Mouse (Mus musculus) MEL (cell line): ENCODE measurements around the gene Sept5. TPM values are rescaled to one million over a fixed set of nuclear protein-coding genes. Genes with fewer than 3 reads are reported as not detected.
A peak's percentile ranks its signal among the peaks of the same experiment; 100 is the strongest.

Experiments used
- DNase-seq: peaks from one replicate; pipeline ENCODE4 v3.0.0; 2011; ENCODE audit warnings: low read depth, low spot score
- H3K27ac ChIP-seq: 2 replicates; pipeline ENCODE4 v1.5.1; 2012; ENCODE audit warnings: low read depth, mild to moderate bottlenecking, control low read depth, low read length, moderate library complexity; ENCODE audit not compliant: control insufficient read depth
- H3K27me3 ChIP-seq, 2 experiments: fragments of 150-350 bp in 1 of 2; sonication (generic) in 1 of 2; 2 replicates each; pipeline ENCODE4 v1.6.1; 2012; ENCODE audit warnings: low read length in 2 of 2, mild to moderate bottlenecking in 2 of 2, improper control_type of control experiment in 1 of 2, moderate library complexity in 1 of 2; ENCODE audit not compliant: insufficient read depth in 2 of 2, control insufficient read depth in 1 of 2
- H3K36me3 ChIP-seq, 2 experiments: 2 replicates each; pipeline ENCODE4 v1.6.1; 2012 to 2014; ENCODE audit warnings: low read length in 2 of 2, improper control_type of control experiment in 1 of 2, inconsistent platforms in 1 of 2, mild to moderate bottlenecking in 1 of 2; ENCODE audit not compliant: insufficient read depth in 2 of 2, control insufficient read depth in 1 of 2
- H3K4me1 ChIP-seq, 2 experiments: fragments of 150-350 bp in 1 of 2; sonication (generic) in 1 of 2; 2 replicates each; pipeline ENCODE4 v1.6.1; 2012; ENCODE audit warnings: low read length in 2 of 2, improper control_type of control experiment in 1 of 2, mild to moderate bottlenecking in 1 of 2; ENCODE audit not compliant: insufficient read depth in 2 of 2, control insufficient read depth in 1 of 2
- H3K4me3 ChIP-seq, 2 experiments: fragments of 150-350 bp in 1 of 2; sonication (generic) in 1 of 2; 2 replicates each; pipeline ENCODE4 v1.5.1; 2012; ENCODE audit warnings: low read depth in 2 of 2, low read length in 2 of 2, mild to moderate bottlenecking in 2 of 2, moderate library complexity in 2 of 2, control low read depth in 1 of 2, improper control_type of control experiment in 1 of 2; ENCODE audit not compliant: control insufficient read depth in 1 of 2, insufficient read depth in 1 of 2
- H3K79me2 ChIP-seq: 2 replicates; pipeline ENCODE4 v1.6.1; 2012; ENCODE audit warnings: mild to moderate bottlenecking, low read length, moderate library complexity; ENCODE audit not compliant: control insufficient read depth, poor library complexity, insufficient read depth
- H3K9ac ChIP-seq: 2 replicates; pipeline ENCODE4 v1.6.1; 2012; ENCODE audit warnings: low read depth, mild to moderate bottlenecking, control low read depth, low read length, moderate library complexity; ENCODE audit not compliant: control insufficient read depth, poor library complexity, severe bottlenecking
- H3K9me3 ChIP-seq: fragments of 150-350 bp; sonication (generic); replicated peaks from 2 replicates; pipeline ENCODE4 v1.6.1; 2012; ENCODE audit warnings: mild to moderate bottlenecking, low read length, improper control_type of control experiment, moderate library complexity; ENCODE audit not compliant: insufficient read depth
- BHLHE40 ChIP-seq: IDR thresholded peaks from 2 replicates; pipeline ENCODE4 v1.6.1; 2012; ENCODE audit warnings: low read depth, mild to moderate bottlenecking, inconsistent platforms, low read length, improper control_type of control experiment, borderline replicate concordance
- CHD2 ChIP-seq: IDR thresholded peaks from 2 replicates; pipeline ENCODE4 v1.6.1; 2011; ENCODE audit warnings: low read length, improper control_type of control experiment
- CTCF ChIP-seq, 3 experiments: IDR thresholded peaks in 2 of 3; conservative IDR thresholded peaks in 1 of 3; 2 replicates each; pipeline ENCODE4 v1.5.1; 2011 to 2012; ENCODE audit warnings: low read length in 3 of 3, low read depth in 2 of 3, mild to moderate bottlenecking in 2 of 3, improper control_type of control experiment in 1 of 3, inconsistent platforms in 1 of 3, mixed read lengths in 1 of 3, moderate library complexity in 1 of 3; ENCODE audit not compliant: control insufficient read depth in 1 of 3, insufficient read depth in 1 of 3, poor library complexity in 1 of 3, severe bottlenecking in 1 of 3
- E2F4 ChIP-seq: IDR thresholded peaks from 2 replicates; pipeline ENCODE4 v1.6.1; 2011; ENCODE audit warnings: low read depth, low read length, improper control_type of control experiment, borderline replicate concordance
- ELF1 ChIP-seq: IDR thresholded peaks from 2 replicates; pipeline ENCODE4 v1.6.1; 2014; ENCODE audit warnings: low read depth, mild to moderate bottlenecking, inconsistent platforms, low read length, improper control_type of control experiment, moderate library complexity
- GABPA ChIP-seq: IDR thresholded peaks from 2 replicates; pipeline ENCODE4 v1.6.1; 2012; ENCODE audit warnings: low read depth, mild to moderate bottlenecking, inconsistent platforms, low read length, improper control_type of control experiment, moderate library complexity
- GATA1 ChIP-seq: IDR thresholded peaks from 2 replicates; pipeline ENCODE4 v1.6.1; 2011; ENCODE audit warnings: low read depth, low read length, improper control_type of control experiment
- KAT2A ChIP-seq: conservative IDR thresholded peaks from 2 replicates; pipeline ENCODE4 v1.6.1; 2012; ENCODE audit warnings: low read depth, low read length, improper control_type of control experiment, inconsistent platforms
- MAFK ChIP-seq: IDR thresholded peaks from 2 replicates; pipeline ENCODE4 v1.6.1; 2011; ENCODE audit warnings: low read depth, mild to moderate bottlenecking, low read length, improper control_type of control experiment, borderline replicate concordance
- MAX ChIP-seq: IDR thresholded peaks from 2 replicates; pipeline ENCODE4 v1.6.1; 2011; ENCODE audit warnings: low read length, improper control_type of control experiment
- MEF2A ChIP-seq: IDR thresholded peaks from 2 replicates; pipeline ENCODE4 v1.6.1; 2014; ENCODE audit warnings: low read depth, mild to moderate bottlenecking, inconsistent platforms, low read length, improper control_type of control experiment; ENCODE audit not compliant: poor library complexity, insufficient replicate concordance, severe bottlenecking; ENCODE audit errors: extremely low read depth
- MXI1 ChIP-seq: IDR thresholded peaks from 2 replicates; pipeline ENCODE4 v1.6.1; 2011; ENCODE audit warnings: mild to moderate bottlenecking, low read depth, low read length, improper control_type of control experiment
- MYB ChIP-seq: IDR thresholded peaks from 2 replicates; pipeline ENCODE4 v1.6.1; 2011; ENCODE audit warnings: mild to moderate bottlenecking, low read depth, low read length, improper control_type of control experiment
- NELFE ChIP-seq: IDR thresholded peaks from 2 replicates; pipeline ENCODE4 v1.6.1; 2011; ENCODE audit warnings: low read depth, low read length, improper control_type of control experiment
- NRF1 ChIP-seq: IDR thresholded peaks from 2 replicates; pipeline ENCODE4 v1.6.1; 2014; ENCODE audit warnings: low read depth, mild to moderate bottlenecking, inconsistent platforms, low read length, improper control_type of control experiment, moderate library complexity; ENCODE audit not compliant: poor library complexity, insufficient read depth, severe bottlenecking
- POLR2A ChIP-seq, 2 experiments: IDR thresholded peaks; 2 replicates each; pipeline ENCODE4 v1.6.1; 2011 to 2012; ENCODE audit warnings: low read length in 2 of 2, mild to moderate bottlenecking in 2 of 2, control low read depth in 1 of 2, improper control_type of control experiment in 1 of 2, low read depth in 1 of 2, moderate library complexity in 1 of 2; ENCODE audit not compliant: control insufficient read depth in 1 of 2, insufficient read depth in 1 of 2, poor library complexity in 1 of 2
- POLR2AphosphoS2 ChIP-seq: IDR thresholded peaks from 2 replicates; pipeline ENCODE4 v1.6.1; 2011; ENCODE audit warnings: low read length, improper control_type of control experiment
- POLR2AphosphoS5 ChIP-seq: IDR thresholded peaks from 2 replicates; pipeline ENCODE4 v1.6.1; 2012; ENCODE audit warnings: low read depth, borderline replicate concordance, mild to moderate bottlenecking, inconsistent platforms, low read length, moderate library complexity, mixed read lengths
- RAD21 ChIP-seq: IDR thresholded peaks from 2 replicates; pipeline ENCODE4 v1.6.1; 2011; ENCODE audit warnings: mild to moderate bottlenecking, low read depth, low read length, improper control_type of control experiment
- RCOR1 ChIP-seq: IDR thresholded peaks from 2 replicates; pipeline ENCODE4 v1.6.1; 2012; ENCODE audit warnings: low read depth, mild to moderate bottlenecking, inconsistent platforms, low read length, improper control_type of control experiment
- SIN3A ChIP-seq: IDR thresholded peaks from 2 replicates; pipeline ENCODE4 v1.6.1; 2012; ENCODE audit warnings: low read length, improper control_type of control experiment, inconsistent platforms
- TAL1 ChIP-seq: IDR thresholded peaks from 2 replicates; pipeline ENCODE4 v1.6.1; 2012; ENCODE audit warnings: mild to moderate bottlenecking, inconsistent platforms, low read length, moderate library complexity, mixed read lengths
- TBP ChIP-seq: IDR thresholded peaks from 2 replicates; pipeline ENCODE4 v1.8.0; 2011; ENCODE audit warnings: low read depth, low read length, improper control_type of control experiment
- TCF12 ChIP-seq: IDR thresholded peaks from 2 replicates; pipeline ENCODE4 v1.6.1; 2014; ENCODE audit warnings: low read depth, mild to moderate bottlenecking, inconsistent platforms, low read length, improper control_type of control experiment, moderate library complexity
- UBTF ChIP-seq: IDR thresholded peaks from 2 replicates; pipeline ENCODE4 v1.6.1; 2012; ENCODE audit warnings: low read depth, mild to moderate bottlenecking, inconsistent platforms, low read length, improper control_type of control experiment, moderate library complexity, borderline replicate concordance; ENCODE audit not compliant: insufficient read depth
- USF2 ChIP-seq, 2 experiments: IDR thresholded peaks; 2 replicates each; pipeline ENCODE4 v1.6.1; 2011 to 2012; ENCODE audit warnings: improper control_type of control experiment in 2 of 2, low read length in 2 of 2, borderline replicate concordance in 1 of 2, inconsistent platforms in 1 of 2, low read depth in 1 of 2, mild to moderate bottlenecking in 1 of 2; ENCODE audit not compliant: insufficient read depth in 1 of 2
- ZC3H11A ChIP-seq: IDR thresholded peaks from 2 replicates; pipeline ENCODE4 v1.6.1; 2012; ENCODE audit warnings: low read depth, mild to moderate bottlenecking, inconsistent platforms, low read length, improper control_type of control experiment
- ZKSCAN1 ChIP-seq: IDR thresholded peaks from 2 replicates; pipeline ENCODE4 v1.6.1; 2012; ENCODE audit warnings: low read depth, mild to moderate bottlenecking, inconsistent platforms, low read length, improper control_type of control experiment, moderate library complexity
- ZMIZ1 ChIP-seq: IDR thresholded peaks from 2 replicates; pipeline ENCODE4 v1.6.1; 2012; ENCODE audit warnings: low read depth, mild to moderate bottlenecking, inconsistent platforms, low read length, improper control_type of control experiment, moderate library complexity
- ZNF384 ChIP-seq: IDR thresholded peaks from 2 replicates; pipeline ENCODE4 v1.6.1; 2012; ENCODE audit warnings: low read depth, mild to moderate bottlenecking, inconsistent platforms, low read length, improper control_type of control experiment
- polyA plus RNA-seq, 2 experiments: library from polyadenylated mRNA; stranded (reverse) in 1 of 2; unstranded in 1 of 2; fragments of >175 nt in 1 of 2; fragments of >200 nt in 1 of 2; gene quantifications; 2 replicates each; pipeline versions ENCODE4 v1.2.1 to v1.2.4; 2012; ENCODE audit warnings: low replicate concordance in 2 of 2, low read depth in 1 of 2; ENCODE audit not compliant: insufficient read length in 2 of 2, insufficient read depth in 1 of 2, missing spikeins in 1 of 2
- total RNA-seq: library from RNA; depleted of rRNA; stranded (reverse); fragments of 300-350 nt; gene quantifications from 2 replicates; pipeline ENCODE4 v1.2.3, GENCODE M21; 2012; rRNA removed

Sept5 gene
- total RNA-seq: 7.4 and 8.3 TPM in 2 replicates
- 10 to 100 TPM in 1 of 2 experiments, not detected in 1; 29.3 TPM for polyA plus RNA-seq

GRCm38 (mm10) chr16:18629390-18630231 lies at the start of gene Sept5:
TSS of gene Sept5 (minus strand) at chr16:18629954.
- DNase-seq: peak; percentile 47
- Histone ChIP-seq H3K9ac (peak within 1 kb of the TSS; percentile 70), H3K36me3 (peaks cover 0 to 7% of the 10 kb centered on the region in 2 experiments; a peak in 2 of 4 replicates), H3K79me2 (peaks cover 1% of the 10 kb centered on the region; the same call in 1 of the 2 replicates), H3K27me3 (0 out of 4 replicates have a peak, but pooled peaks cover 0 to 1% of the 10 kb centered on the region in 2 experiments), H3K27ac (no peak within 1 kb of the TSS), H3K4me1 (peaks cover 4 to 20% of the 10 kb centered on the region in 2 experiments), H3K9me3 (no peaks in the 10 kb centered on the region), H3K4me3 (peak within 1 kb of the TSS; percentile 56 to 98)
- TF ChIP-seq ZNF384 (no peak), TCF12 (0 out of 2 replicates have a peak, but pooled peaks have one; percentile 3), GATA1 (no peak), MYB (no peak), CHD2 (no peak), MEF2A (no peak), TAL1 (no peak), TBP (no peak), ELF1 (no peak), SIN3A (no peak), MXI1 (0 out of 2 replicates have a peak, but pooled peaks have one; percentile 19), ZKSCAN1 (no peak), USF2 (IDR thresholded peaks at IDR 0.05; ENCODE audit: borderline replicate concordance in 1 of 2, insufficient read depth in 1 of 2, low read depth in 1 of 2, low read length in 2 of 2) (no peak), ZMIZ1 (no peak), KAT2A (no peak), RCOR1 (no peak), RAD21 (no peak), POLR2A (IDR thresholded peaks at IDR 0.05; ENCODE audit: control insufficient read depth in 1 of 2, insufficient read depth in 1 of 2, low read depth in 1 of 2, low read length in 2 of 2, poor library complexity in 1 of 2) (peak; percentile 28 to 30; a peak in 1 of 4 replicates), MAFK (no peak), POLR2AphosphoS5 (no peak), GABPA (no peak), E2F4 (no peak), ZC3H11A (no peak), NRF1 (no peak), BHLHE40 (no peak), UBTF (no peak), POLR2AphosphoS2 (no peak), NELFE (peak; percentile 16), MAX (no peak), CTCF (IDR thresholded peaks at IDR 0.05 in 2 of 3, conservative IDR thresholded peaks at IDR 0.05 in 1 of 3; ENCODE audit: control insufficient read depth in 1 of 3, insufficient read depth in 1 of 3, low read depth in 2 of 3, low read length in 3 of 3, poor library complexity in 1 of 3, severe bottlenecking in 1 of 3) (no peak)
